Comparison of ENCODE assay signal across 13 mouse cellular contexts in the genomic region with DNA sequence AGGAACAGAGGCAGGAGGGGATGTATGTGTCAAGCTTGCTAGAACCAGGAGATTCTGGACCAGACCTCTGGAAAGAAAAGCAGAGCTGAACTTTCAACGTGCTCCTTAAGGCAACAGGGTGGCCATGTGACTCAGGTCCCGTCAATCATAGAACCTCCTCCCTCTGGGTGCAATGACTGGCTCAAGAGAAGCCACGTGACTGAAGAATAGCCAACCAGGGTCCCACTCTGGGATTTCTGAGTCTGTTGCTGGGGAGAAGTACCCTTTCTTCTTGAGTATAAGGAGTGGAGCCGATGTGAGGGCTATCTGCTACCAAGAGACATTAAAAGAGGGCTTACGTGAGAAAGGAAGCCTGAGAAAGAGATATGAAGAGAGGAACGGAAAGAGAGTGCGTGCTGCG.
DNase-seq lines count a peak whose midpoint lies in the region; ATAC-seq and TF ChIP-seq lines count a peak whose summit lies in the region.
"Had no signal": no experiment of that assay in that cellular context is flagged by ENCODE, and none has a peak within 500 bp of the region (broad histone marks: within the 10 kb centered on the region; RNA-seq: fewer than 3 reads in every experiment).

No protein-coding gene starts in this region.

- no peaks in the 10 kb centered on the region; the same call in 1 of the 2 replicates for H3K9me3 ChIP-seq in kidney, embryonic 14.5 days (ENCODE audit: control insufficient read depth, low read length)
- peaks cover 5% of the 10 kb centered on the region for H3K9me3 ChIP-seq in E14TG2a.4 (ENCODE audit: low read length)

- intact Hi-C loops in heart, postnatal 10 days (cut with DNase I), result loop anchor here (10.0 kb wide), 1 partner anchor 169 kb away; no protein-coding TSS in a partner anchor

- no peak overlapping the region for H3K4me3 ChIP-seq in kidney, embryonic 14.5 days (ENCODE audit: low read length)
- H3K4me3 ChIP-seq in E14TG2a.4 (replicated peaks; ENCODE audit: low read length), result peak overlapping the region; percentile 43
- H3K4me3 ChIP-seq: limb, embryonic 12.5 days had no signal

- no peak overlapping the region for H3K4me2 ChIP-seq in kidney, embryonic 14.5 days (replicated peaks; ENCODE audit: low read depth, low read length)
- H3K4me2 ChIP-seq: limb, embryonic 12.5 days had no signal

- TF ChIP-seq CTCF in E14TG2a.4 (conservative IDR thresholded peaks at IDR 0.05; ENCODE audit: low read length), result no peak

- ATAC-seq in kidney, embryonic 14.5 days (ENCODE audit: low FRiP score, low TSS enrichment), result peak; percentile 44; the same call in 1 of the 2 replicates
- ATAC-seq: forebrain, embryonic 16.5 days; midbrain, embryonic 16.5 days had no signal

- no peak for DNase-seq in kidney, adult 18-20 months
- DNase-seq in adipocyte (ENCODE audit: low spot score), result peak; percentile 7
- DNase-seq in heart, postnatal 10 days, result peak; percentile 33 to 57
- DNase-seq in cerebellum, adult 8-10 months, result no peak
- DNase-seq in thymus, postnatal 10 days (ENCODE audit: low spot score in 2 of 2), result no peak
- DNase-seq: cerebellum, postnatal 36 days; gastrocnemius, postnatal 25 days; thymus, postnatal 36 days had no signal

- H3K9ac ChIP-seq in kidney, embryonic 14.5 days (ENCODE audit: low read depth, low read length), result no peak overlapping the region
- H3K9ac ChIP-seq: limb, embryonic 12.5 days had no signal

- H3K27ac ChIP-seq in kidney, embryonic 14.5 days (ENCODE audit: low read depth, low read length), result no peak overlapping the region
- H3K27ac ChIP-seq: limb, embryonic 12.5 days had no signal

- H3K4me1 ChIP-seq in kidney, embryonic 14.5 days (ENCODE audit: control insufficient read depth, insufficient read depth, low read length), result no peaks in the 10 kb centered on the region
- H3K4me1 ChIP-seq in E14TG2a.4 (replicated peaks; ENCODE audit: low read depth, low read length), result peaks cover 27% of the 10 kb centered on the region

- H3K27me3 ChIP-seq in kidney, embryonic 14.5 days (ENCODE audit: control insufficient read depth, insufficient read depth, low read length), result no peaks in the 10 kb centered on the region
- H3K27me3 ChIP-seq in E14TG2a.4 (ENCODE audit: insufficient read depth, low read length), result peaks cover 27% of the 10 kb centered on the region

- 66% methylated on average over 8 of the region's 8 CpGs for WGBS in kidney, embryonic 14.5 days

- H3K36me3 ChIP-seq in kidney, embryonic 14.5 days (ENCODE audit: control insufficient read depth, insufficient read depth, low read length), result no peaks in the 10 kb centered on the region
- no peaks in the 10 kb centered on the region for H3K36me3 ChIP-seq in E14TG2a.4 (ENCODE audit: insufficient read depth, low read length)
- H3K36me3 ChIP-seq: limb, embryonic 12.5 days had no signal

Comparison
In these comparisons a context has a peak if more than half of its experiments do, and no peak if none do; other contexts are left out.
1. DNase-seq: peak in adipocyte (single experiment) and heart, postnatal 10 days (2 of 2); none in kidney, adult 18-20 months (single experiment), cerebellum, adult 8-10 months (single experiment) and thymus, postnatal 10 days (0 of 2).